Mouse (Mus musculus) spleen, adult 2 months (tissue): ENCODE data around the gene Grk3.

Source experiments
- CTCF ChIP-seq: fragments of 200-500 bp; IDR thresholded peaks from 2 replicates; pipeline ENCODE4 v1.5.1; 2011; ENCODE audit warnings: mild to moderate bottlenecking, inconsistent platforms; ENCODE audit not compliant: insufficient read depth, insufficient read length, insufficient replicate concordance; ENCODE audit errors: extremely low read depth
- POLR2A ChIP-seq: fragments of 200-500 bp; IDR thresholded peaks from 2 replicates; pipeline ENCODE4 v1.6.1; 2011; ENCODE audit warnings: low read depth, low read length, inconsistent platforms

- TF ChIP-seq POLR2A (no peak), CTCF (no peak)
These were observed 36.4 kb downstream of the Grk3 start for GRCm38 (mm10) chr5:112979195-112979594.
